Mouse (Mus musculus): ENCODE results near the gene Dgkg. TPM values are rescaled to one million over a fixed set of nuclear protein-coding genes. Genes with fewer than 3 reads are reported as not detected.

Gene Dgkg
- polyA plus RNA-seq, 1 experiment from 2014 or later: 1.5 TPM

DNA sequence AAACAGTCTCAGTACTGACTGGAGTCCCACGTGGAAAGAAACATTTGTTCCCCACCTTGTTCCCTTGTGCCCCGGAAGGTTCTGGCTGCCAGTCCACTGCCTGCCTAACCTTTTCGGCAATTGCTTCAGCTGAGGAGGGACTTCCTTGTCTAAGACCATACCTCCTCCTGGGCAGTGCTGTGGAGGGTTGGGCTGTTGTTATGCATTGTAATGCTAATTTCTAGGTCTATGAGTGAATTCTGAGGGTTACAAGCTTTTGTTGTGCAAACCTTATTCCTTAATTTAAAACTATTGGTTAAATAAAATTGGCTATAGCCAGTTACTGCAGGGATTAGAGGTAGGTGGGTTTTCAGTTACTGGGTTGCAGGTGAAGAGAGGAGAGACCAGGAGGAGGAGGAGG is 19.7 kb downstream of the Dgkg start:
- Histone ChIP-seq H3K27me3 (ENCODE audit: control insufficient read depth, insufficient read depth, low read depth, low read length) (no peaks in the 10 kb centered on the region), H3K4me1 (ENCODE audit: control insufficient read depth, low read depth, low read length) (no peaks in the 10 kb centered on the region), H3K27ac (ENCODE audit: low read length) (no peak overlapping the region), H3K36me3 (ENCODE audit: control insufficient read depth, insufficient read depth) (no peaks in the 10 kb centered on the region), H3K9me3 (replicated peaks; ENCODE audit: control insufficient read depth, low read length) (no peaks in the 10 kb centered on the region), H3K9ac (ENCODE audit: low read depth, low read length) (no peak overlapping the region), H3K4me3 (ENCODE audit: low read depth, low read length) (no peak overlapping the region), H3K4me2 (ENCODE audit: low read depth, low read length) (no peak overlapping the region)
- ATAC-seq (ENCODE audit: low read depth): no peak
- 43% methylated on average over 3 of the region's 3 CpGs for WGBS (ENCODE audit: insufficient replicate concordance)

DNA sequence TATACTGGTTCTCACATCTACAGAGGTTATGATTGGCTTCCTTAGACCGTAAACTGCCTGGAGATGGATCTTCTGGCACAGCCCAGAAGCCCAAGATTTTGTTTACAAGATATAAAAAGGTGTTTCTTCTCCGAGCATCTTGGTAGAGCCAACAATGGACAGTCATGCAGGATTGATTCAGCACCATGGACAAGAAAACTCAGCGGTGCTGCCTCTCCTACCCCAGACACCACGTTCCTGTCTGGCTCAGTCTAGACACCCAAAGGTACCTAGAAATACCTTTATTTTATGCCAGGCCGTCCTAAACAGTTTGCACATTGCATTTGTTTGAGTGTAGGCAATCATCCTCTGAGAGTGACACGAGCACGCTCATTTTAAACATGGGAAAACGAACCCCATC is 21.3 kb downstream of the Dgkg start:
- Histone ChIP-seq H3K9ac (ENCODE audit: low read depth, low read length) (no peak overlapping the region), H3K27me3 (ENCODE audit: control insufficient read depth, insufficient read depth, low read depth, low read length) (no peaks in the 10 kb centered on the region), H3K4me3 (ENCODE audit: low read depth, low read length) (no peak overlapping the region), H3K36me3 (ENCODE audit: control insufficient read depth, insufficient read depth) (no peaks in the 10 kb centered on the region), H3K4me1 (ENCODE audit: control insufficient read depth, low read depth, low read length) (no peaks in the 10 kb centered on the region), H3K4me2 (ENCODE audit: low read depth, low read length) (no peak overlapping the region), H3K9me3 (replicated peaks; ENCODE audit: control insufficient read depth, low read length) (no peaks in the 10 kb centered on the region), H3K27ac (ENCODE audit: low read length) (no peak overlapping the region)
- 39% methylated on average over 8 of the region's 8 CpGs for WGBS (ENCODE audit: insufficient replicate concordance)
- ATAC-seq (ENCODE audit: low read depth): no peak

DNA sequence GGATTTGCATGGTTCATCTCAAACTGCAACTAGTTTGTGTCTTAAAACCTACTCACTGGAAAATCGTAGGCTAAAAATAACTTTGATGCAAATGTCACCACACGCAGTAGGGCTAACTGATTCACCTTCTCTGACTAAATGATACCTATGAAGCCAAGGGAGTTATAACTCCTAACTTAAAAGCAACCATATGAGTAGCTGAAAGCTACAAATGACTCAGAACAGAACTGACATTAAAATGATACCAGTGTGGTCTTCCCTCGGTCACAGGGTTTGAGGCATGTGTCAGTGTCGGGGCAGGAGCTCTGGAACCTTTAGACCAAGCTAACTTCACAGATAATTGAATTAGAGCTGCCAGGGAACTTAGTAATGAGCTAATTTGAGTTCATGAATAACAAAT is 24.0 kb downstream of the Dgkg start:
- 70% methylated on average over 4 of the region's 4 CpGs for WGBS (ENCODE audit: insufficient replicate concordance)
- H3K36me3 ChIP-seq (ENCODE audit: control insufficient read depth, insufficient read depth): no peaks in the 10 kb centered on the region

DNA sequence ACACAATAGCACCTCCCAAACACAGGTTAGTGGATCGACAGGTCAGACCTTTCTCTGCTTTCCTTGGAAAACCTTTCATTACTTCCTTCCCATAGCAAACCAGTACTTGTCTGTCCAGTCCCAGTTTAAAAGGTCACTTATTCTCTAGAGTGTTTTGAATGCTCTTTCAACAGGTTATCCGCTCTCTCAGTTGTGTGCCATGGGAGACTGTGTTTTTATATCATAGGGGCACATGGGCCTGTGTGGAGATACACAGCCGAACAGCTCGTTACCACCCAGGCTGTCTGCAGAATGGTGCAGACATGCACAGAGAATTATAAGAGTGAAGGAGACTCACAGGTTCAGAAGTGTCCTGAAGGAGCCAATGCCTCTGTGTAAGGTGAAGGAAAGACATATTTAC is 26.7 kb downstream of the Dgkg start:
- Histone ChIP-seq H3K4me1 (ENCODE audit: control insufficient read depth, low read depth, low read length) (no peaks in the 10 kb centered on the region), H3K36me3 (ENCODE audit: control insufficient read depth, insufficient read depth) (no peaks in the 10 kb centered on the region), H3K4me2 (ENCODE audit: low read depth, low read length) (no peak overlapping the region), H3K27ac (ENCODE audit: low read length) (no peak overlapping the region), H3K9me3 (replicated peaks; ENCODE audit: control insufficient read depth, low read length) (no peaks in the 10 kb centered on the region), H3K27me3 (ENCODE audit: control insufficient read depth, insufficient read depth, low read depth, low read length) (no peaks in the 10 kb centered on the region), H3K9ac (ENCODE audit: low read depth, low read length) (no peak overlapping the region), H3K4me3 (ENCODE audit: low read depth, low read length) (no peak overlapping the region)
- ATAC-seq (ENCODE audit: low read depth): no peak
- WGBS (ENCODE audit: insufficient replicate concordance): 64% methylated on average over 4 of the region's 4 CpGs

More for the DNA sequence above, 24.0 kb downstream of the Dgkg start:
- no peaks in the 10 kb centered on the region for H3K9me3 ChIP-seq (replicated peaks; ENCODE audit: control insufficient read depth, low read length)
- H3K4me3 ChIP-seq (ENCODE audit: low read depth, low read length): no peak overlapping the region
- no peak for ATAC-seq (ENCODE audit: low read depth)
- H3K27me3 ChIP-seq (ENCODE audit: control insufficient read depth, insufficient read depth, low read depth, low read length): no peaks in the 10 kb centered on the region
- H3K27ac ChIP-seq (ENCODE audit: low read length): no peak overlapping the region
- no peak overlapping the region for H3K9ac ChIP-seq (ENCODE audit: low read depth, low read length)
- no peaks in the 10 kb centered on the region for H3K4me1 ChIP-seq (ENCODE audit: control insufficient read depth, low read depth, low read length)
- no peak overlapping the region for H3K4me2 ChIP-seq (ENCODE audit: low read depth, low read length)

DNA sequence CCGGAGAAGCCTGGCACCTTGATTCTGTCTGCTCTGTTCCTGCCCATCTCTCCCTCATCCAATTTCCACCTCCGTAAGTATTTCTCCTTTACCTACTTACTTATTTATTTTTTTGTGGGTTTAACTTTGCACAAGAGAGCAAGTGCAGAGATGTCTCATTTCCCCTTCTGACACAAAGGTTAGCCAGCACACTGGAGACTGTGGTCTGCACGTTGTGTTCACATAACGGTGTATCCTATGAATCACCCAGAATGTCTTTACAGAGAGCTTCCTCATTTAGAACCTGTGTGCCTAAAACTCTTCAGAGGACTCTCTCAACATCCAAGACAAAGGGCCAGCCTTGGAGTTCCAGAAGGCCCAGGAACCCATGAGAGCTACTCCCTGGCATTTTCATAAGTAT is 27.1 kb downstream of the Dgkg start:
- Histone ChIP-seq H3K36me3 (ENCODE audit: control insufficient read depth, insufficient read depth) (no peaks in the 10 kb centered on the region), H3K27ac (ENCODE audit: low read length) (no peak overlapping the region), H3K4me2 (ENCODE audit: low read depth, low read length) (no peak overlapping the region), H3K9ac (ENCODE audit: low read depth, low read length) (no peak overlapping the region), H3K9me3 (replicated peaks; ENCODE audit: control insufficient read depth, low read length) (no peaks in the 10 kb centered on the region), H3K27me3 (ENCODE audit: control insufficient read depth, insufficient read depth, low read depth, low read length) (no peaks in the 10 kb centered on the region), H3K4me3 (ENCODE audit: low read depth, low read length) (no peak overlapping the region), H3K4me1 (ENCODE audit: control insufficient read depth, low read depth, low read length) (no peaks in the 10 kb centered on the region)
- ATAC-seq (ENCODE audit: low read depth): no peak
- 38% methylated on average over 4 of the region's 4 CpGs for WGBS (ENCODE audit: insufficient replicate concordance)

DNA sequence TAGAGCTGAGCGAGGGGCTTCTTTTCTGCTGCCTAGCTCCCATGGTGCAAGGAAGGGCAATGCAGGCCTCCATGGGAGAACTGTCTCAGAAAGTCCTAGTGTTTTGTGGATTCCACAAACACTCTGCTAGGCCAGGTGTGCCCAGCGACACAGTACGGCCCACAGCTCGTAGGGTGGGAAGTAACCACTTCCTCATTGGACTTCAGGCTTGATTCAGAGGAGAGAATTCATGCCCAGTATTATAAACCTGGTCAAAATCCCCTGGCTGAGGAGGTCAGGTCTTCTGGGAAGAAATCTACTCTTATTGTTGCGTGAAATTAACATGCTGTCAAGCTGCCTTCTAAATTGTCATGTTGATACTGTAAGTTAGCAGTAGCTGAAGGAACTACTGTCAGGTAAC is 31.0 kb downstream of the Dgkg start:
- H3K27me3 ChIP-seq (ENCODE audit: control insufficient read depth, insufficient read depth, low read depth, low read length): no peaks in the 10 kb centered on the region
- H3K9ac ChIP-seq (ENCODE audit: low read depth, low read length): no peak overlapping the region
- H3K27ac ChIP-seq (ENCODE audit: low read length): no peak overlapping the region
- no peaks in the 10 kb centered on the region for H3K4me1 ChIP-seq (ENCODE audit: control insufficient read depth, low read depth, low read length)
- WGBS (ENCODE audit: insufficient replicate concordance): 50% methylated on average over 5 of the region's 5 CpGs
- ATAC-seq (ENCODE audit: low read depth): no peak
- H3K9me3 ChIP-seq (replicated peaks; ENCODE audit: control insufficient read depth, low read length): no peaks in the 10 kb centered on the region
- no peaks in the 10 kb centered on the region for H3K36me3 ChIP-seq (ENCODE audit: control insufficient read depth, insufficient read depth)
- H3K4me3 ChIP-seq (ENCODE audit: low read depth, low read length): no peak overlapping the region
- no peak overlapping the region for H3K4me2 ChIP-seq (ENCODE audit: low read depth, low read length)

DNA sequence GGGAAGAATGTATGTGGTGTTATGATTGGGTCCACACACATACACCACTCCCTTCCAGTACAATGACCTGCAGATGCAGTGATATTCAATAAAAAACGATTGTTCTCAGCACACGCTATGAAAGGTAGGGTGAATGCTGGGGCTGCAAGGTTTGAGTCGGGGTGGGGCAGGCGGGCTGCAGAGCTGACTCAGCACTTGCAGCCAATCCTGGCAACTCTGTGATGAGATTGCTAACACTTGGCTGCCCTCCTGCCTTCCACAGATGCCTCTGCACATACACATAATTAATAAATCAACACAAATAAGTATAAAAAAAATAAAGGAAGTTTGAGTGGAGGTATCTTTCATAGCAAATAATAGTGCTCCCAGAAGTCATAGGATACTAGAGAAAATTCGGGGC is 31.6 kb downstream of the Dgkg start:
- WGBS (ENCODE audit: insufficient replicate concordance): 61% methylated on average over 5 of the region's 5 CpGs
- Histone ChIP-seq H3K4me1 (ENCODE audit: control insufficient read depth, low read depth, low read length) (no peaks in the 10 kb centered on the region), H3K36me3 (ENCODE audit: control insufficient read depth, insufficient read depth) (no peaks in the 10 kb centered on the region), H3K9ac (ENCODE audit: low read depth, low read length) (no peak overlapping the region), H3K27me3 (ENCODE audit: control insufficient read depth, insufficient read depth, low read depth, low read length) (no peaks in the 10 kb centered on the region), H3K4me3 (ENCODE audit: low read depth, low read length) (no peak overlapping the region), H3K4me2 (ENCODE audit: low read depth, low read length) (no peak overlapping the region), H3K9me3 (replicated peaks; ENCODE audit: control insufficient read depth, low read length) (no peaks in the 10 kb centered on the region), H3K27ac (ENCODE audit: low read length) (no peak overlapping the region)
- no peak for ATAC-seq (ENCODE audit: low read depth)

DNA sequence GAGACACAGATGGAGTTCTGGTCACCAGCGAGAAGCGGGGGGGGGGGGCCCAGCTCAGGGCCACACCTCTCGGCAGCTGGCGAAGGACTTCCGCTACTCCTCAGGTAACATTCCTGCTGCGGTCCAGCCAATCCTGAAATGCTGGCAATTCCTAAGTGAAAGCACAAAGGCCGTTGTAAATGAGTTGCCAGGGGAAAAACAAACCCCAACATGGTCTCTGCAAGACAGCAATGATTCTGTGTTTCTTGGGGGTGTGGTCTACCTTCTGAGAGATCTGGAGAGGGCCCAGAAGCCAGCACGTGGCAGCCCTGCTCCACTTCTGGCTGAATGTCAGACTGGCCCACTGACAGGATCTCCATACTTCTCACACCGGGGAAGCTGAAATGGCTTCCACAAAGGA is 34.7 kb downstream of the Dgkg start:
- 44% methylated on average over 9 of the region's 9 CpGs for WGBS (ENCODE audit: insufficient replicate concordance)
- H3K4me1 ChIP-seq (ENCODE audit: control insufficient read depth, low read depth, low read length): no peaks in the 10 kb centered on the region
- no peaks in the 10 kb centered on the region for H3K9me3 ChIP-seq (replicated peaks; ENCODE audit: control insufficient read depth, low read length)
- no peak overlapping the region for H3K9ac ChIP-seq (ENCODE audit: low read depth, low read length)
- H3K4me2 ChIP-seq (ENCODE audit: low read depth, low read length): no peak overlapping the region
- no peak overlapping the region for H3K27ac ChIP-seq (ENCODE audit: low read length)
- no peaks in the 10 kb centered on the region for H3K27me3 ChIP-seq (ENCODE audit: control insufficient read depth, insufficient read depth, low read depth, low read length)
- H3K4me3 ChIP-seq (ENCODE audit: low read depth, low read length): no peak overlapping the region
- no peaks in the 10 kb centered on the region for H3K36me3 ChIP-seq (ENCODE audit: control insufficient read depth, insufficient read depth)
- ATAC-seq (ENCODE audit: low read depth): no peak

DNA sequence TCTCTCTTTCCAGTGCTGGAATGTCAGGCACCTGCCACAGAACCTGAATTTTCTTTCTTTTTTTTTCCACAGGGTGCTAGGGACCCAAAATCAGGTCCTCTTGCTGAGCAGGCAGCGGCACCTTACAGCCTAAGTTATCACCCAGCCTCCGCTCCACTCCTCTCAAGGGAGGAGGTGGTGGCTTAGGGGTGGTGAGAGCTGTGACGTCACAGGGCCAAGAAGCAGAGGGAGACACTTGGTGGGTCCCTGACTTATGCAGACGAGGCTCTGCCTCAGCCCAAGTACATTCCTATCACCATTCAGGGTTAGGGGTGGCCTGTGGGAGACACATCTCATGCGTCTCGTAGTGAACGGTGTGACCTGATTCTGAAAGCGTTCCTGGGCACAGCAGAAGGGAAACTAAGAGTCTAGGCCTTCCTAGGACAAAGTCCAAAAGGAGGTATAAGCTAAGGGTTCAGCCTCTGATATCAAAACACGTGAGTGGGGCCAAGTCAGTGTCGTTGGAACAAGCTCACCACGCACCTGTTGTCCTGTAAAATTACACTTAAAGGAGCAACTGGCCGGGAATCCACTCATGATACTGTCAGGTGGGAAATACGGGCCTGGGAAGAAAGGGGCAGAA is 35.6 kb downstream of the Dgkg start:
- Histone ChIP-seq H3K4me3 (ENCODE audit: low read depth, low read length) (no peak overlapping the region), H3K9me3 (replicated peaks; ENCODE audit: control insufficient read depth, low read length) (no peaks in the 10 kb centered on the region), H3K4me2 (ENCODE audit: low read depth, low read length) (no peak overlapping the region), H3K9ac (ENCODE audit: low read depth, low read length) (no peak overlapping the region), H3K27me3 (ENCODE audit: control insufficient read depth, insufficient read depth, low read depth, low read length) (no peaks in the 10 kb centered on the region), H3K27ac (ENCODE audit: low read length) (no peak overlapping the region), H3K4me1 (ENCODE audit: control insufficient read depth, low read depth, low read length) (no peaks in the 10 kb centered on the region), H3K36me3 (ENCODE audit: control insufficient read depth, insufficient read depth) (no peaks in the 10 kb centered on the region)
- 72% methylated on average over 13 of the region's 13 CpGs for WGBS (ENCODE audit: insufficient replicate concordance)
- ATAC-seq (ENCODE audit: low read depth): no peak
